Mouse (Mus musculus) megakaryocyte, embryonic 14.5 days (primary cell): ENCODE data around the gene Fxyd4.
A peak's percentile ranks its signal among the peaks of the same experiment; 100 is the strongest.

Experiments used
- FLI1 ChIP-seq: IDR thresholded peaks from 2 replicates; pipeline ENCODE4 v1.6.1; 2012; ENCODE audit warnings: low read length, inconsistent platforms, mixed read lengths
- GATA1 ChIP-seq: IDR thresholded peaks from 3 replicates; pipeline ENCODE4 v1.6.1; 2012; ENCODE audit warnings: mixed read lengths, low read length, inconsistent platforms, borderline replicate concordance

DNA sequence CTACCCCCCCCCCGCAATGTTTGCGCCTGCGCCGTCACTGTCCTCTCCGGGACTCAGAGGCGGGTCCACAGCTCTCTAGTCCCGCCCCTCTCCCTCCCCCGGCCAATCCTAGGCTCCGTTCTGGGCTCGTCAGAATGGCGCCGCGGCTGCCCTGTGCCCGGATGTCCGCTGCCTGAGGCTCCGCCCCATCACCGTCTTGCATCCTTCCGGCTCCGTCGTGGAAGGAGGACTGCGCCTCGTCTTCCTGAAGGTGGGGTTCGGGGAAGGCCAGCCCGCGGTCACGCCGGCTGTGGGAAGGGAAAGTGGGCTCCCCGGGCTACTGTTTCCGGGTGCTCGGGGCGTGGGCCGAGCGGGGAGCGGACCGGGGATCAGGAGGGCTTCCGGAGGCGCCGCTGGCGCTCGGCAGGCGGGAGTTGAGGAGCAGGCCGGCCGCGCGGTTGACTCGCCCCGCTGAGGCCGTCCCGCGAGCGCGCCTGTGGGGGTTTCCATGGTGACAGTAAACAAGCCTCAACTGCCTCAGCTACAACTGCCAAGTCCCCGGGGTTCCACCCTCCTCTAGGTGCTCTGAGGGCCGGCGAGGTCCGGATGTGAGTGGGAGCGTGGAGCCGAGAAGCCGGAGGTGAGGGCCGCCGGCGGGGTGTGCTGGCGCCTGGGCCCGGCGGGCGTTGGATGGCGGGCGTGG is 30.8 kb downstream of the Fxyd4 start:
- TF ChIP-seq GATA1 (no peak), FLI1 (0 out of 2 replicates have a peak, but pooled peaks have one; percentile 28)
